Mouse (Mus musculus) gastrocnemius, postnatal 14 days (tissue): ENCODE results near the gene Tmem132e. TPM values are rescaled to one million over a fixed set of nuclear protein-coding genes. Genes with fewer than 3 reads are reported as not detected.

Experiments used
- total RNA-seq, 2 experiments: library from RNA; stranded (reverse); gene quantifications; 2 replicates each; pipeline ENCODE4 v1.2.3; 2021

Gene Tmem132e
- total RNA-seq, 2 experiments from 2014 or later, result 0.16 to 0.41 TPM

Other genes with a start within 250 kb of the Tmem132e start
- not detected for gene Ccl1, start 83.2 kb upstream of the Tmem132e start, total RNA-seq